Mouse (Mus musculus) CH12.LX (cell line): ENCODE measurements around the gene Thsd4. TPM values are rescaled to one million over a fixed set of nuclear protein-coding genes. Genes with fewer than 3 reads are reported as not detected.

Experiments used
- DNase-seq: peaks from one replicate; pipeline ENCODE4 v3.0.0-alpha.2; 2013; ENCODE audit errors: extremely low read depth
- H3K27ac ChIP-seq: 2 replicates; pipeline ENCODE4 v1.5.1; 2012; ENCODE audit warnings: low read depth, mild to moderate bottlenecking, control low read depth, moderate library complexity; ENCODE audit not compliant: insufficient read depth
- H3K27me3 ChIP-seq: replicated peaks from 2 replicates; pipeline ENCODE3; 2012; ENCODE audit warnings: inconsistent platforms
- H3K36me3 ChIP-seq, 2 experiments: replicated peaks in 1 of 2; 2 replicates each; pipeline versions ENCODE3 to v1.6.1; 2012; ENCODE audit warnings: inconsistent platforms in 1 of 2, low read length in 1 of 2, mild to moderate bottlenecking in 1 of 2, mixed read lengths in 1 of 2, moderate library complexity in 1 of 2; ENCODE audit not compliant: control insufficient read depth in 1 of 2, insufficient read depth in 1 of 2
- H3K4me1 ChIP-seq, 2 experiments: 2 replicates each; pipeline ENCODE4 v1.6.1; 2012; ENCODE audit warnings: inconsistent platforms in 1 of 2, moderate library complexity in 1 of 2; ENCODE audit not compliant: insufficient read depth in 2 of 2, control insufficient read depth in 1 of 2
- H3K4me2 ChIP-seq: 2 replicates; pipeline ENCODE4 v1.6.1; 2012; ENCODE audit warnings: low read depth, mild to moderate bottlenecking, control low read depth; ENCODE audit not compliant: poor library complexity, insufficient read depth, severe bottlenecking
- H3K4me3 ChIP-seq, 3 experiments: fragments of 150-350 bp in 1 of 3; sonication (generic) in 1 of 3; replicated peaks in 1 of 3; 2 replicates each; pipeline versions ENCODE3 to v1.5.1; 2011 to 2012; ENCODE audit warnings: low read depth in 2 of 3, low read length in 2 of 3, mild to moderate bottlenecking in 2 of 3, moderate library complexity in 2 of 3, control low read depth in 1 of 3, improper control_type of control experiment in 1 of 3, inconsistent platforms in 1 of 3, mixed read lengths in 1 of 3; ENCODE audit not compliant: poor library complexity in 1 of 3
- H3K79me2 ChIP-seq: replicated peaks from 2 replicates; pipeline ENCODE4 v1.6.1; 2012; ENCODE audit warnings: mild to moderate bottlenecking, moderate library complexity; ENCODE audit not compliant: control insufficient read depth, poor library complexity, insufficient read depth, severe bottlenecking; ENCODE audit errors: extremely low read depth
- H3K9ac ChIP-seq: 2 replicates; pipeline ENCODE4 v1.6.1; 2012; ENCODE audit warnings: low read depth, mild to moderate bottlenecking, control low read depth, moderate library complexity; ENCODE audit not compliant: insufficient read depth
- H3K9me3 ChIP-seq: replicated peaks from 2 replicates; pipeline ENCODE3; 2012; ENCODE audit warnings: low read length, inconsistent platforms, mixed read lengths
- CTCF ChIP-seq, 2 experiments: IDR thresholded peaks in 1 of 2; conservative IDR thresholded peaks in 1 of 2; 2 replicates each; pipeline ENCODE4 v1.5.1; 2011 to 2012; ENCODE audit warnings: low read depth in 2 of 2, low read length in 2 of 2, improper control_type of control experiment in 1 of 2, inconsistent platforms in 1 of 2, mild to moderate bottlenecking in 1 of 2, moderate library complexity in 1 of 2
- ETS1 ChIP-seq: conservative IDR thresholded peaks from 2 replicates; pipeline ENCODE4 v1.6.1; 2012; ENCODE audit warnings: low read depth, mild to moderate bottlenecking, inconsistent platforms, low read length, improper control_type of control experiment, moderate library complexity
- HCFC1 ChIP-seq: IDR thresholded peaks from 2 replicates; pipeline ENCODE4 v1.6.1; 2012; ENCODE audit warnings: low read depth, mild to moderate bottlenecking, inconsistent platforms, low read length, improper control_type of control experiment
- IRF4 ChIP-seq: IDR thresholded peaks from 2 replicates; pipeline ENCODE4 v1.6.1; 2014; ENCODE audit warnings: low read depth, mild to moderate bottlenecking, inconsistent platforms, low read length, improper control_type of control experiment
- MAFK ChIP-seq: IDR thresholded peaks from 2 replicates; pipeline ENCODE4 v1.6.1; 2011; ENCODE audit warnings: low read length, improper control_type of control experiment; ENCODE audit not compliant: insufficient replicate concordance
- MAX ChIP-seq: IDR thresholded peaks from 2 replicates; pipeline ENCODE4 v1.6.1; 2011; ENCODE audit warnings: low read length, improper control_type of control experiment
- MAZ ChIP-seq: IDR thresholded peaks from 2 replicates; pipeline ENCODE4 v1.6.1; 2012; ENCODE audit warnings: low read depth, mild to moderate bottlenecking, inconsistent platforms, low read length, improper control_type of control experiment, moderate library complexity
- MYC ChIP-seq: IDR thresholded peaks from 2 replicates; pipeline ENCODE4 v1.6.1; 2011; ENCODE audit warnings: low read depth, mild to moderate bottlenecking, improper control_type of control experiment, low read length
- SIN3A ChIP-seq: IDR thresholded peaks from 2 replicates; pipeline ENCODE4 v1.6.1; 2012; ENCODE audit warnings: low read length, improper control_type of control experiment, inconsistent platforms
- SMC3 ChIP-seq: IDR thresholded peaks from 2 replicates; pipeline ENCODE4 v1.6.1; 2011; ENCODE audit warnings: low read depth, low read length, improper control_type of control experiment
- TBP ChIP-seq: conservative IDR thresholded peaks from 2 replicates; pipeline ENCODE4 v1.6.1; 2011; ENCODE audit warnings: low read depth, low read length, improper control_type of control experiment
- TCF12 ChIP-seq: IDR thresholded peaks from 2 replicates; pipeline ENCODE4 v1.6.1; 2014; ENCODE audit warnings: low read depth, mild to moderate bottlenecking, inconsistent platforms, low read length, improper control_type of control experiment
- ZKSCAN1 ChIP-seq: IDR thresholded peaks from 2 replicates; pipeline ENCODE4 v1.6.1; 2012; ENCODE audit warnings: low read depth, inconsistent platforms, low read length, improper control_type of control experiment, borderline replicate concordance
- ZNF384 ChIP-seq: IDR thresholded peaks from 2 replicates; pipeline ENCODE4 v1.6.1; 2012; ENCODE audit warnings: low read depth, low read length, improper control_type of control experiment, inconsistent platforms
- dilution Hi-C: fragments of 300-500 bp; cut with MboI; formaldehyde crosslinking; loops from 2 replicates; pipeline ENCODE4 v1.14.3; 2020; ENCODE audit warnings: low sequenced_read_pairs; ENCODE audit not compliant: extremely low pct_unique_long_range_greater_than_20kb, extremely low pct_ligation_motif_present
- in situ Hi-C: fragments of 300-500 bp; cut with MboI; formaldehyde crosslinking; loops from 3 replicates; pipeline ENCODE4 v1.14.3; 2019; ENCODE audit warnings: low sequenced_read_pairs, low pct_ligation_motif_present, low pct_unique_long_range_greater_than_20kb, mixed read lengths
- polyA plus RNA-seq: library from polyadenylated mRNA; unstranded; fragments of >175 nt; gene quantifications from 2 replicates; pipeline ENCODE4 v1.2.1, GENCODE M21; 2012; ENCODE audit warnings: low read depth; ENCODE audit not compliant: insufficient read length
- total RNA-seq, 2 experiments: library from RNA; depleted of rRNA; stranded (reverse); fragments of 300-350 nt in 1 of 2; fragments of >200 nt in 1 of 2; gene quantifications; 2 replicates each; pipeline ENCODE4 v1.2.3; 2012 to 2014

The Thsd4 gene
- total and polyA plus RNA-seq, 3 experiments = not detected

GRCm38 (mm10) chr9:59964367-59964766, 557.5 kb downstream of the Thsd4 start:
- no peak for TF ChIP-seq CTCF (conservative IDR thresholded peaks at IDR 0.05 in 1 of 2, IDR thresholded peaks at IDR 0.05 in 1 of 2; ENCODE audit: low read depth in 2 of 2, low read length in 2 of 2)
- no peak overlapping the region for H3K4me3 ChIP-seq
- no peaks in the 10 kb centered on the region for H3K27me3 ChIP-seq
- H3K4me1 ChIP-seq = peaks cover 0 to 5% of the 10 kb centered on the region in 2 experiments; a peak in 1 of 4 replicates
- H3K27ac ChIP-seq = no peak overlapping the region
- no peak overlapping the region for H3K9ac ChIP-seq
- in situ Hi-C loops (no loop called here), dilution Hi-C loops (no loop called here)
- no peaks in the 10 kb centered on the region for H3K79me2 ChIP-seq
- H3K4me2 ChIP-seq = no peak overlapping the region
- H3K9me3 ChIP-seq = no peaks in the 10 kb centered on the region
- no peaks in the 10 kb centered on the region for H3K36me3 ChIP-seq
- no peak for DNase-seq

GRCm38 (mm10) chr9:59961201-59961955, 560.5 kb downstream of the Thsd4 start:
- no peak overlapping the region for H3K4me3 ChIP-seq
- dilution Hi-C loops (no loop called here), in situ Hi-C loops (no loop called here)
- H3K9me3 ChIP-seq = no peaks in the 10 kb centered on the region
- H3K9ac ChIP-seq = no peak overlapping the region
- H3K27ac ChIP-seq = no peak overlapping the region
- H3K4me2 ChIP-seq = no peak overlapping the region
- DNase-seq = no peak
- H3K27me3 ChIP-seq = no peaks in the 10 kb centered on the region
- H3K79me2 ChIP-seq = no peaks in the 10 kb centered on the region
- TF ChIP-seq MAX = no peak
- no peak for TF ChIP-seq HCFC1
- no peak for TF ChIP-seq IRF4
- no peak for TF ChIP-seq ZNF384
- TF ChIP-seq MAZ = no peak
- TF ChIP-seq SIN3A = no peak
- TF ChIP-seq MAFK = no peak
- TF ChIP-seq TCF12 = no peak
- TF ChIP-seq MYC = no peak
- no peak for TF ChIP-seq TBP
- no peak for TF ChIP-seq ZKSCAN1
- TF ChIP-seq SMC3 = no peak
- TF ChIP-seq ETS1 = no peak
- no peak for TF ChIP-seq CTCF (conservative IDR thresholded peaks at IDR 0.05 in 1 of 2, IDR thresholded peaks at IDR 0.05 in 1 of 2; ENCODE audit: low read depth in 2 of 2, low read length in 2 of 2)
- no peaks in the 10 kb centered on the region for H3K36me3 ChIP-seq
- H3K4me1 ChIP-seq = peaks cover 0 to 11% of the 10 kb centered on the region in 2 experiments; a peak in 1 of 4 replicates
